Mouse (Mus musculus) heart, adult 2 months (tissue): ENCODE data around the gene Polr3c.

Experiments
- CTCF ChIP-seq: fragments of 200-600 bp; IDR thresholded peaks from 2 replicates; pipeline ENCODE4 v1.8.1; 2022; ENCODE audit warnings: antibody characterized with exemption, mild to moderate bottlenecking, moderate library complexity
- EP300 ChIP-seq: fragments of 200-500 bp; IDR thresholded peaks from 2 replicates; pipeline ENCODE4 v1.6.1; 2011; ENCODE audit warnings: low read depth, low read length, control low read depth; ENCODE audit not compliant: insufficient read depth

- TF ChIP-seq CTCF (no peak), EP300 (no peak)
Measured at GRCm38 (mm10) chr3:96696766-96697732, 30.4 kb downstream of the Polr3c start.
